Mouse (Mus musculus) embryonic fibroblast, embryonic 13.5 days (primary cell): ENCODE measurements around the gene L3mbtl3. TPM values are rescaled to one million over a fixed set of nuclear protein-coding genes. Genes with fewer than 3 reads are reported as not detected.

Experiments used
- H3K27ac ChIP-seq: 2 replicates; pipeline ENCODE4 v1.5.1; 2012; ENCODE audit warnings: low read length, control low read depth, inconsistent platforms; ENCODE audit not compliant: insufficient read depth
- H3K4me1 ChIP-seq: 2 replicates; pipeline ENCODE4 v1.6.1; 2011; ENCODE audit warnings: low read length; ENCODE audit not compliant: control insufficient read depth, insufficient read depth
- H3K4me3 ChIP-seq: 2 replicates; pipeline ENCODE4 v1.5.1; 2011; ENCODE audit warnings: mild to moderate bottlenecking, control low read depth, low read length; ENCODE audit not compliant: insufficient read depth
- CTCF ChIP-seq: IDR thresholded peaks from 2 replicates; pipeline ENCODE4 v1.5.1; 2011; ENCODE audit warnings: mild to moderate bottlenecking, control low read depth, low read length, moderate library complexity, borderline replicate concordance; ENCODE audit not compliant: insufficient read depth
- POLR2A ChIP-seq: IDR thresholded peaks from 2 replicates; pipeline ENCODE4 v1.6.1; 2011; ENCODE audit warnings: low read depth, mild to moderate bottlenecking, control low read depth, low read length, moderate library complexity
- polyA plus RNA-seq: library from polyadenylated mRNA; stranded (reverse); fragments of >200 nt; gene quantifications from 2 replicates; pipeline ENCODE4 v1.2.4, GENCODE M21; 2011; ENCODE audit warnings: low read depth; ENCODE audit not compliant: missing spikeins, insufficient read length

The L3mbtl3 gene
- polyA plus RNA-seq, 1 experiment, result 22.1 TPM

GRCm38 (mm10) chr10:26350153-26350552, 25.6 kb downstream of the L3mbtl3 start:
- Histone ChIP-seq H3K27ac (no peak overlapping the region), H3K4me3 (no peak overlapping the region), H3K4me1 (no peaks in the 10 kb centered on the region)
- TF ChIP-seq POLR2A, result no peak
- TF ChIP-seq CTCF, result no peak

GRCm38 (mm10) chr10:26347614-26348013, 28.2 kb downstream of the L3mbtl3 start:
- H3K4me3 ChIP-seq, result no peak overlapping the region
- no peak overlapping the region for H3K27ac ChIP-seq
- no peaks in the 10 kb centered on the region for H3K4me1 ChIP-seq
- TF ChIP-seq POLR2A (no peak), CTCF (no peak)

GRCm38 (mm10) chr10:26345879-26346278, 29.9 kb downstream of the L3mbtl3 start:
- TF ChIP-seq POLR2A, result no peak
- no peak for TF ChIP-seq CTCF
- Histone ChIP-seq H3K27ac (no peak overlapping the region), H3K4me1 (no peaks in the 10 kb centered on the region), H3K4me3 (no peak overlapping the region)

- TF ChIP-seq CTCF, result no peak
- TF ChIP-seq POLR2A, result no peak
- H3K4me1 ChIP-seq, result no peaks in the 10 kb centered on the region
- no peak overlapping the region for H3K4me3 ChIP-seq
- no peak overlapping the region for H3K27ac ChIP-seq
Measured at GRCm38 (mm10) chr10:26337896-26338503, 37.8 kb downstream of the L3mbtl3 start.

GRCm38 (mm10) chr10:26333966-26334365, 41.8 kb downstream of the L3mbtl3 start:
- TF ChIP-seq CTCF (no peak), POLR2A (no peak)
- no peak overlapping the region for H3K27ac ChIP-seq
- no peaks in the 10 kb centered on the region for H3K4me1 ChIP-seq
- H3K4me3 ChIP-seq, result no peak overlapping the region

- TF ChIP-seq POLR2A, result no peak
- no peak for TF ChIP-seq CTCF
- Histone ChIP-seq H3K27ac (no peak overlapping the region), H3K4me1 (no peaks in the 10 kb centered on the region), H3K4me3 (no peak overlapping the region)
Measured at GRCm38 (mm10) chr10:26332781-26333180, 43.0 kb downstream of the L3mbtl3 start.

- no peak for TF ChIP-seq CTCF
- no peak for TF ChIP-seq POLR2A
- Histone ChIP-seq H3K4me1 (no peaks in the 10 kb centered on the region), H3K4me3 (no peak overlapping the region), H3K27ac (no peak overlapping the region)
Measured at GRCm38 (mm10) chr10:26328843-26329242, 46.9 kb downstream of the L3mbtl3 start.

- H3K27ac ChIP-seq, result no peak overlapping the region
- H3K4me1 ChIP-seq, result no peaks in the 10 kb centered on the region
- no peak overlapping the region for H3K4me3 ChIP-seq
- TF ChIP-seq POLR2A (no peak), CTCF (no peak)
Measured at GRCm38 (mm10) chr10:26327691-26328542, 47.9 kb downstream of the L3mbtl3 start.

- Histone ChIP-seq H3K4me1 (no peaks in the 10 kb centered on the region), H3K4me3 (no peak overlapping the region)
- TF ChIP-seq POLR2A (no peak), CTCF (no peak)
Measured at GRCm38 (mm10) chr10:26327291-26327690, 48.5 kb downstream of the L3mbtl3 start.

GRCm38 (mm10) chr10:26325320-26325719, 50.5 kb downstream of the L3mbtl3 start:
- H3K4me1 ChIP-seq, result no peaks in the 10 kb centered on the region
- TF ChIP-seq CTCF (no peak), POLR2A (no peak)
- no peak overlapping the region for H3K4me3 ChIP-seq
- no peak overlapping the region for H3K27ac ChIP-seq

More at GRCm38 (mm10) chr10:26327291-26327690, 48.5 kb downstream of the L3mbtl3 start:
- no peak overlapping the region for H3K27ac ChIP-seq
